Mouse (Mus musculus) skeletal muscle tissue, adult 2 months (tissue): ENCODE results near the gene Acot8.

ENCODE experiments used
- DNase-seq: peaks from one replicate; pipeline ENCODE4 v3.0.0-alpha.2; 2012; ENCODE audit warnings: low read depth, low spot score

Gene Acot8

GRCm38 (mm10) chr2:164757841-164758240 is 46.8 kb downstream of the Acot8 start:
- no peak for DNase-seq

- peak; percentile 88 for DNase-seq
These were observed 49.9 kb downstream of the Acot8 start for GRCm38 (mm10) chr2:164754800-164755199.

- no peak for DNase-seq
These were observed 50.6 kb downstream of the Acot8 start for GRCm38 (mm10) chr2:164754105-164754504.

- no peak for DNase-seq
These were observed 52.2 kb downstream of the Acot8 start for GRCm38 (mm10) chr2:164752454-164752853.

- DNase-seq, result no peak
These were observed 55.7 kb downstream of the Acot8 start for GRCm38 (mm10) chr2:164748991-164749390.

GRCm38 (mm10) chr2:164748191-164748590 is 56.5 kb downstream of the Acot8 start:
- DNase-seq, result no peak

- DNase-seq, result no peak
These were observed 58.0 kb downstream of the Acot8 start for GRCm38 (mm10) chr2:164746693-164747092.

GRCm38 (mm10) chr2:164745843-164746479 is 58.7 kb downstream of the Acot8 start, which contains the start of the genes Wfdc3 and Dnttip1:
Gene Wfdc3 (minus strand): TSS chr2:164745931.
Gene Dnttip1 (plus strand): TSS chr2:164745983.
- DNase-seq, result peak; percentile 89

GRCm38 (mm10) chr2:164744987-164745386 is 59.7 kb downstream of the Acot8 start:
- no peak for DNase-seq
